Mouse (Mus musculus): ENCODE measurements around the gene Nemf.

Gene Nemf

DNA sequence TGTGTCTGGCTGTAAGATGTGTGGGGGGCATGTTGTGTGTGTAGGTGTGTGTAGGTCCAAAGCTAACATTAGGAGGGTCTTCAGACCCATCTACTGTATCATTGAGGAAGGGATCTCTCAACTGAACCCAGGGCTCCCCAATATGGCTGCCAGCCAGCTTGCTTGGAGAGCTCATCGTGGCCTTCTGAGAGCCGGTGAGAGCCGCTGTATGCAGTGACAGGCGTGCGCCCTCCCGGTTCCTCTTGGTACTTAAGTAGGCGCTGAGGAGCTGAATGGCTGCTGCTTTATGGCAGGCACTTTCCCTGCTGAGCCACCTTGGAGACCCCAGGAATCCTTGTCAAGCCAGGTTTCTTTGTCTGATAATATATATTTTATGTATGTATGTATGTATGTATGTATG lies 50.6 kb downstream of the Nemf start:
- no peak for DNase-seq (ENCODE audit: low read depth, low spot score)

DNA sequence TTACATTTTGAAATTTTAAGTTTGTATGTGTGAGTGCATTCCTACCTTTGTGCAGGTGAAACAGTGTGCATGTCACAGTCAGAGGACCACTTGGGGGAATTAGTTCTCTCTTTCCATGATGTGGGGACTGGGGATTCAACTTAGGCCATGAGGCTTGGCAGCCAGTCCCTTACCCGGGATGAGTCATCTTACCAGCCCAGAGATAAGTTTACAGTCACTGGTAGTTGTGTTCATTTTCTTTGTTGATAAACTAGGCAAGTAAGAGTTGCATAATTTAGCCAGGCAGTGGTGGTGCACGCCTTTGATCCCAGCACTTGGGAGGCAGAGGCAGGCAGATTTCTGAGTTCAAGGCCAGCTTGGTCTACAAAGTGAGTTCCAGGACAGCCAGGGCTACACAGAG lies 52.9 kb downstream of the Nemf start:
- DNase-seq (ENCODE audit: low read depth, low spot score): no peak

DNA sequence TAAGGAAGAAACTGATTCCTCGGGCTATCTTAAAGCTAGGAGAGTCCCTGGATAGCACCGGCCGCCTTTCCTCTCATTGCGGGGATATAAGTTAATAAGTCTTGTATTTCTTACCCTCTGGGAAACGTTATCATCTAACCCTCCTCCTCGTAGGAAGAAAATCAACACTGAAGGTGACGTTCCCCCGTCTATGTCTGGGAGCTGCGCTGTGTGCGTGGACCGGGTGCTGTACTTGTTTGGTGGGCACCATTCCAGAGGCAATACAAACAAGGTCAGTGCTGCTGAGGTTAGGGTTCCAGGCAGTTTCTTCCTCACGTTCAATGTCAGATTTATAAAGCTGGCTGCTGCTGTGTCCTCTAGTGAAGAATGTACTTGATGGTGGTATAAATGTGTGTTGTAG lies 54.8 kb downstream of the Nemf start:
- no peak for DNase-seq (ENCODE audit: low read depth, low spot score)

DNA sequence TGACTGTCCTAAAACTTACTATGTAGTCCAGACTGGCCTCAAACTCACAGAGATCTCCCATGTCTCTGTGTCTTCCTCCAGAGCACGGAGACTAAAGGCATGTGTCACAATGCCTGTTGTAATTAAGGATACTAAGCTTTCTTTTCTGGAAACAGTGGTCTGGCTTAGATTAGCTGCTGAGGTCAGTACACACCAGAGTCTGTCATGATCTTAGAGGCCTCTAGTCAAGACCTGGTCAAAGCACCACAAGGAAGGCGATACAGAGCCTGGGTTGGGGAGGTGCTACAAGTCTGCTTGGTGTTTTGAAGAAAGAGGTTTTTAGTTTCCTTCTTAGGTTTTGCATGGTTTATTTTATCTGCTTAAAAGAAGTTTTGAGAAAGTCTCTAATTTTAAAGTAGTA lies 56.6 kb downstream of the Nemf start:
- DNase-seq (ENCODE audit: low read depth, low spot score): no peak

DNA sequence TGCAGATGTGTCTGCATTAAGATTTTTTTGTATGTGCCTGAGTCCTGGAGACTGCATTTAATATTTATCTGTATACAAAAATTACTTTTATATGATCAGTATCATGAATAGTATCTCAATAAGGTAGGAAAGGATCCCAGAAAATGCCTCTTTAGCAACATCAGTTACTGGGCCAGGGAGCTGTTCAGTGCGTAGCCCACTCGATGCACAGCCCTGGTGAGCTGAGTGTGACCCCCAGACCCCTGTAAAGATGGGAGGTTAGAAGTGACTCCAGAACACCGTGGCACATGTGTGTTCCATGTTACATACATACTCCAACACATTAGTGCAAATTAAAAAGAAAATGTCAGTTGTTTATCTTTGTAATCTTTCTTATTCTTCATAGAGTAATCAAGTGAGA lies 57.1 kb downstream of the Nemf start:
- DNase-seq (ENCODE audit: low read depth, low spot score): no peak

DNA sequence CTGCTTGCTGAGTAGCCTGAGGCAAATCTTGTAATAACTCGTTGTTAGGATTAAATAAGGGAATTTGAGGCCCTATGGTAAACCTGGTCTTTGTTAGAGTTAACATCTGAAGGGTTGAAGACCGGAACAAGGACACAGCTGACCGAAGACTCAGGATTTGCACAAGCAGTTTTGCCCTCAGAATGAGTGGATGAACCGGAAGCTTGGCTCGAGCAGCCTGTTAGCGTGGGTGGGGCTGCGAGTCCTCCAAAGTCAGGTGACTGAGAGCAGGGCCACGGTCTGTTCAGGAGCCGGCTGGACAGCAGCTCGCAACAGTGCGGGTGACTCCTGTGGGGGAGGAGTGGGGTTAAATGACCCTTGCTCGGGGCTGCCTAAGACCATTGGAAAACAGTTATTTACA lies 57.7 kb downstream of the Nemf start:
- no peak for DNase-seq (ENCODE audit: low read depth, low spot score)

DNA sequence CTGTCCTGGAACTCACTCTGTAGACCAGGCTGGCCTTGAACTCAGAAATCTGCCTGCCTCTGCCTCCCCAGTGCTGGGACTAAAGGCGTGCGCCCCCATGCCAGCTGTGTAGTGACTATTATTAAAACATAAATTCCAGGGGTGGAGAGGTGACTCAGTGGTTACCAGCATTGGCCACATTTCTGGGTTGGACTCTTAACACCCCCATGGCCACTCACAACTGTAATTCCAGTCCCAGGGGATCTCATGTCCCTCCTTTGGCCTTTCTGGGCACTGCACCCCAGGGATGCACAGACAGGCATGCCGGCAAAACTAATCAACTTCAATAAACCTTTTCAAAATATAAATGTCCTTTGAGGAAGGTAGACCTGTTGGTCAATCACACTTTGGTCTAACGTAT lies 58.7 kb downstream of the Nemf start:
- no peak for DNase-seq (ENCODE audit: low read depth, low spot score)

DNA sequence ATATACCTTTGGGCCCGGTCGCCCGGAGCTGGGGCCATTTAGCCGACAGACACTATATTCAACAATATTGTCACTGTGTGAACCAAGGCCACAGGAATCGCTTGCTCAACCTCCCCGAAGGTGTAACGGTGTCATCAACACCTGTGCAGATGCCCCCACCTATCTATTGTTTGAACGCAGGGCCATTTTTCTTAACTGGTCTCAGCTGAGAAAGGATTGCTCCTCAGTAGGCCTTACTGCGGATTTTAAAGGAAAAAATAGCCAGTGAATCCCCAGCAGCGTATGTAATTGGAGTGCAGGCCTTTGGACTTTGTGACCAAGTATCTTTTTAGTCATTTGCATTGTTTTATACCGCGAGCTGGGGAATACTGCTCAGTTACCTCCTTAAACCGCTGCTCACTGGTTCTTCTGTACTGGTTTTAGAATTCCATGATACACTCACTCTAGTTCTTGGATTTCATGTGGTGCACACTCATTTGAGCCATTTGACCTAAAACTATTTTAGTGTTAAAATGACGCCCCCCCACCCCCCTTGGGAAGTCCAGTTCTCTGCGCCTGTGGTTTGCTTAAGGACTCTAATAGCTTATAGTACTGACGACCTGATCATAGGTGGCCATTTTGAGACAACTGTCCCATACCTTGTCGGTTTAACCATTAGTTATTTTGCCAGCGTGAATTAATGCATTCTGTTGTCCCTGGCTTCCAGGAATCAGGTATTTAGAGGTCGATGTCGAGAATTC lies 59.4 kb downstream of the Nemf start:
- no peak for DNase-seq (ENCODE audit: low read depth, low spot score)

DNA sequence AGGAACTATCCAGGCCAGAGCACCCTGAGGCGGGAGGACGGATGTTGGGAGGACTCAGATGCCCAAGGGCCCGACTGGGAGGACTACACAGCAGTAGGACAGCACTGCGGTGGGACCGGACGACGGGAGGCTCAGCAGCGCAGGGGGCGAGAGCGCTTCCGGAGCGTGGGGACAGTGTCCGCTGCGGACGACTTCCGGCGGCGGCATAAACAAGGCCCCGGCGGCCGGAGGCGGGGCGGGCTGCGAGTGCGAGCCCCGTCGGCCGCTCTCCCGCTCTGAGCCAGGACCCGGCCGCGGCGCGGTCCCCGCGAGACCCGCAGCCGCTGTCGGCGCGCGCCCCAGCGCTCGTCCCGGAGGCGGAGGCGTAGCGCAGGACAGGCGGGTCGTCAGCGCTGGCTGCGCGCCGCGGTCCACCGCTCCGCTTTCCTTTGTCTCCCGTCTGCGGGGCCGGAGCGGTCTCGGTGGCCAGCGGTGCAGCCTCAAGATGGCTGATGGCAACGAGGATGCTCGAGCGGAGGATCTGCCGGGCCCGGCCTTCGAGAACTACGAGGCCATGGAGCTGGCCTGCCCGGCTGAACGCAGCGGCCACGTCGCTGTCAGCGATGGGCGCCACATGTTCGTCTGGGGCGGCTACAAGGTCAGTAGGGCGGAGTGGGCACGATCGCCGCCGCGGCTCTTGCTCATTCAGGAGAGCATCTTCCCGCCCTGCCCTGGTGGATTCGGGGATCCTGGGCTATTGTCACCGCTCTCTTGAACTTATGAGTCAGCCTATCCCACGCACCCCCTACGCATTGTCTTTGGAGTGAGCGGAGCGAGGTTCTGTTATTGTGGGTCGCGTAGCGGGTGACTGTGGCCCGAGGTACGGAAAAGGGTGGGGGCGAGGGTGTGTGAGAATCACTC lies 60.2 kb downstream of the Nemf start, which contains the start of gene Klhdc2:
Klhdc2 (plus strand) TSS at position 171 of the 900 bp plus-strand sequence.
- DNase-seq (ENCODE audit: low read depth, low spot score): peak; percentile 91

DNA sequence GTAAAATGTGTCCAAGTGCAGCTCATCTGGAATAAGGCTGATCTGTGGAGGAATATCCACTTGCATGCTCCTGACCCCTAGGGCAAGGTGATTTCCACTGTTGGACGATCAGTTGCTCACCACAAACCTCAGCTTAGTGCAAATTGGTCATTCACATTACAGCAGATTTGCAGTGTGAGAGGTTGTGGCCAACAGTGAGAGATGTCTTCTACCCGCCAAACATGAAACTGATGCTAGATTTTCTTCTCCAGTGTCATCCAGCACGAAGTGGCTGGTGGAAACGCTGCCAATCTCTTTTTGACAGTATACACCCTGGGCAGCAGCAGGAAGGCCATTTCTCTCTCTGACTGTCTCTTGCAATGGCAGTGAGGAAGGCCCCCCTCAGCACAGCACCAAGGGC lies 61.3 kb downstream of the Nemf start:
- DNase-seq (ENCODE audit: low read depth, low spot score): no peak

DNA sequence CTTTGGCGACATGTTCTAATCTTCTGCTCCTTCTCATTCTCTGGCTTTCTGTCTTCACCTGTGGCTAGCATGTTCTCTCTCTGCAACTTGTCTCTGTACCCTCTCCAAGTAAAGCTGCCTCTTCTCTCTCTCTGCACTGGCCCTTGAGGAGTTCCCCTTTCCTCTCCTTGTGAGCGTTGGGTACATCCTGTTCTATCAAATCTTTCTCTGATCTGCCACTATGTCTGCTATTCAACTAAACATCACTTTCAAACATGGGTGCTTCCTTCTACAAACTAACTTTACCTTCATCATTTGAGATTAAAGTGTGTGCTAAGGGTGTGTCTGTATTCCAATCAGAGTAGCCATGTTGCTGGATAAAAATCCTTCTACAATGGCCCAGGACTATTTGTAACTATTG lies 62.0 kb downstream of the Nemf start:
- DNase-seq (ENCODE audit: low read depth, low spot score): no peak

DNA sequence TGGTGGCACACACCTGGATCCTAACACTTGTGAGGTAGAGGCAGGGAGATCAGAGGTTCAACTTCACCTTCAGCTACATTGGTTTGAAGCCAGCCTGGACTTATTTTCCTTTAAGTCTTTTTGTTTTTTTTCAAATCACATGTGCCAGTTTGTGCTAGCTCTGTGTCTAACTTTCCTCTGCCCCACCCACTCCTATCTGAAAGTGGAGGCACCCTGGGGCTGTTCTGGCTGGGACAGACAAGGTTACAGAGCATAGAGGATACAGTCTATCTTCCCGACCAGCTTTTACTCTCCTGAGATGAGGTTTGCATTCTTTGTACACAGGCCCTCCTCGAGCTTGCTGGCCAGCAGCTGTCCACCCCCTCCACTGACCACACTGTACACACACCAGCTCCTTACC lies 63.1 kb downstream of the Nemf start:
- DNase-seq (ENCODE audit: low read depth, low spot score): no peak

DNA sequence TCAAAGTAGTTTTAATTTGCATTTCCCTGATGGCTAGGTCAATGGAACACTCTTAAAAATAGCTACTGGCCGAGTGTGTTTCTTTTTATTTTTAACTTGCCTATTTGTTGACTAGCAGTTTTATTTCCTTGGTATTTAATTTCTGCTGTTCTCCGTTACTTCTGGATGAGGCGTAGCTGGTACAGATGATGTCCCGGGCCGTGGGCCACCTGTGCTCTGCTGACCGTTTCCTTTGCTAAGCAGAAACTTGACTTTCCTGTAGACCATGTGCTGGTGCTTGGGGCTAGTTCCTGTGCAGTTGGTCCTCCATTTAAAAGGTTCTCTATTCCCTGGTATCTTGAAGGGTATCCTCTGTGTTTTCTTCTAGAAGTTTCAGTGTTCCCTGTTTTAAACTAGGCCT lies 64.6 kb downstream of the Nemf start:
- DNase-seq (ENCODE audit: low read depth, low spot score): no peak

DNA sequence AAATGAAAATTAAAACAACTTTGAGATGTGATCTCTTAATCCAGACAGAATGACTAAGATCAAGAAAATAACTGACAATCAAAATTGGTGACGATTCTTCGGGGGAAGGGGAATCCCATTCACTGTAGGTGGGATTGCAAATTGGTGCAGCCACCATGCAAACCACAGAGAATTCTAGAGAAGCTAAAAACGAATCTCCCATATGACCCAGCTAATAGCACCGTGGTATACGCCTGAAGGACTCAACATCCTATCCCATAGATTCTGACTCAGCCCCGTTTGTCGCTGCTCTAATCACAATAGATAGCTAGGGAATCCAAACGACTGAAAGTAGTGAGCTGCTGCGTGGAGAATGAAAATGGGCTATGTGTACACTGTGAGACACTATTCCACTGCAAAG lies 68.3 kb downstream of the Nemf start:
- no peak for DNase-seq (ENCODE audit: low read depth, low spot score)

DNA sequence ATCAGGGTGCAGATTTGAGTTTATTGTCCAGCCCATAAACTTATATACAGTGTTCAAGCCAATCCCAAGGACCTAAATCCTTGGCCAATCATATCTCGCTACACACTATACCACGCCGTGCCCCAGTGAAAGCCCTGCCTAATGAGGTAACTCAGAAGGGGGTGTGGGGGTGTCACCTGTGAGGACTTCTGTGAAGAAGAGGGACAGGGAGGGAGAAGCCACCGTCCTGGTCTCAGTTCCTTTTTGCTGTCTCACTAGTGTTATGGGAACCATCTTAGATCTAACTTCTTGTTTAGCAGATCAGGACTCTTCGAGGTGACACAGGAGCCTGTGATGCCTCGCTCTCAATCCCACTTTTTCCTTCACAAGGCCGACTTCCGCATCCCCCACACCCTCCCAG lies 69.4 kb downstream of the Nemf start:
- DNase-seq (ENCODE audit: low read depth, low spot score): no peak

DNA sequence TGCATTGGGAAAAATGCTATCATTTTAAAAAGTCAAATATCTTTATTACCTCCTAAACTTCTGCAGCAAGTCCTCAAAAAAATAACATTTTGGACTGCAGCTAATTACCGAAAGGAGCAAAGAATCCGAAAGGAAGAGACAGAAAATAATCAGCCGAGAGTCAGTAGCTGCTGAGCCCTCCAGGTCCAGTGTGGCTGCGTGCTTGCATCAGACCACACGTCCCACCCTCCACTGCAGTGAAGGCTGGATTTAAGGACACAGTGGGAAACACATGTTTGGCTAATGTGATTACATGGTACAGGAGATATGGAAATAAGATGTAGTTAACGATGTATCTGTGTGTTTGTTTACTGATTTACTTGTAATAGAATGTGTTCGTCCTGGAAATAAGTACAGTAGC lies 73.8 kb downstream of the Nemf start:
- DNase-seq (ENCODE audit: low read depth, low spot score): no peak

DNA sequence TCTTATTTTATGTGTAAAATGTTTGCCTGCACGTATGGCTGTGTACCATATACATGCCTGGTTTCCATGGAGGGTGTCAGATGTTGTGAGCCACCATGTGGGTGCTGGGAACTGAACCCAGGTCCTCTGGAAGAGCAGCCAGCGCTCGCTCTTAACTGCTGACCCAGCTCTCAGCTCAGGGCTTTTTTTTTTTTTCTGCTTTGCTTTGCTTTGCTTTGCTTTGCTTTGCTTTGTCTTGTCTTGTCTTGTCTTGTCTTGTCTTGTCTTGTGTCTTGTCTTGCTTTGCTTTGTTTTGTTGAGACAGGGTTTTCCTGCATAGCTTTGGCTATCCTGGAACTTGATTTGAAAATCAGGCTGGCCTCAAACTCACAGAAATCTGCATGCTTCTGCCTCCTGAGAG lies 76.0 kb downstream of the Nemf start:
- DNase-seq (ENCODE audit: low read depth, low spot score): no peak

DNA sequence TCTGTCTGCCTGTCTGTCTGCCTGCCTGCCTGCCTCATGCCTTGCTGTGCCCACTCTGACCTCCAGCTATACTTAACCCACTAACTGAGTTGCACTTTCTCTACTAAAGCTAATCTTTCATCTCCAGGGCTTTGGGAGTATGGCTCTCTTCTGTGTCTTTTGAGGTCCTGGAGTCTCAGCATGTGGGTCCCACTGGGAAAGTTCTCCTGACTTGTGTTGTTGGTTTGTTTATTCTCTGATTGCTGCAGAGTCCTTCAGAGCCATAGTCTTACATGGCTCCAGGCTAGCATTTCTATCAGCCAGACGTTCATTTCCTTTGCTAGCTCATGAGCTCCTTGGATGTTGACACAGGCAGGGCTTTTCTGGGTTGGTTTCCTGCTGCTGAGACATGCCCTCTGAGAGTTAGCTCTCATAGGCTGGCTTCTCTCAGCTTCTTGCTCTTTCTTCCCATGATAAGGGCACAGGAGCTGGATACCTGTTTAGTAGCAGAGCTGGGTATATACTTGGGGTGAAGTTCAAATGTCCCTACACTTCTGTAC lies 77.0 kb downstream of the Nemf start:
- no peak for DNase-seq (ENCODE audit: low read depth, low spot score)

DNA sequence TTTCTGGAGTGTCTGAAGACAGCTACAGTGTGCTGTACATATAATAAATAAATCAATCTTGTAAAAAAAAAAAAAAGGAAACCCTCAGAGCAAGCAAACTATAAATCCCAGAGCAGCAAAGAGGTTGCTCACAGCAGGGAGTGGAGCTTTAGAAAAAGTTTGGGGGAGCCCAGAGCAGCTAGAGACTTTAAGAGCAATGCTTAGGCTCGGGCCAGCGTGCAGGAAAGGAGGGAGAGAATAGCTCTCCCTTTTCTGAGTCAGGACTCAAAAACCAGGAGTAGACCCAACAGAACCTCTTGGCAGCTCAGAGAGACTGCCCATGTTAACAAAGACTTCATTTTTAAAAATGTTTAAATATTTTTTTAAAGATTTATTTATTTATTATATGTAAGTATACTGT lies 88.0 kb downstream of the Nemf start:
- DNase-seq (ENCODE audit: low read depth, low spot score): no peak

DNA sequence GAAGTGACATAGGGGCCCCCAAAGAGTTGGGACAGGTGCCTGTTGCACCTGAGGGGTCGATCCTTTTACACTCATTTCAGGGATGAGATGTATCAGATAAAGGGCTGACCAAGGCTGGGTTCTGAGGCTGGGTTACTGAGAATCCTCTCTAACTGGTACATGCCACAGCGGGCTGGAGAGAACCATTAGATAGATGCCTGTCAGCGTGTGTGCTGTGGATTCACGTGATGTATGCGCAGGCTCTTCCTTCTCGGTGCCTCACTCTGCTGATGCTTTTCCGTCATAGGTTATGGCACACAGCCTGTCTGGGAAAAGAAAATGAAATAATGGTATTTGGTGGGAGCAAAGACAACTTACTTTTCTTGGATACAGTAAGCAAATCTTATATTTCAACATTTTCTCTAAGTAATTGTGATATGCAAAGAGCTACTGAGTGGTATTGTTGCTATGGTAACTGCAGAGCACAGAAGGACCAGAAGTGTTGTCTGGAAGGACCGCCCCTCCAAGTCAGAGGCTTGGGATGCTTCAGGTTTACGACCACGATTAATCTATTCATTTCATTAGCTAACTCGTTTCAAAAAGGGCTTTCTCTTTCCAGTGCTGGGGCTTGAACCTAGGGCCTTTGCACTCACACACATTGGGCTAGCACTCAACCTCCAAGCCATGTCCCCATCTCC lies 88.9 kb downstream of the Nemf start:
- peak; percentile 32 for DNase-seq (ENCODE audit: low read depth, low spot score)

DNA sequence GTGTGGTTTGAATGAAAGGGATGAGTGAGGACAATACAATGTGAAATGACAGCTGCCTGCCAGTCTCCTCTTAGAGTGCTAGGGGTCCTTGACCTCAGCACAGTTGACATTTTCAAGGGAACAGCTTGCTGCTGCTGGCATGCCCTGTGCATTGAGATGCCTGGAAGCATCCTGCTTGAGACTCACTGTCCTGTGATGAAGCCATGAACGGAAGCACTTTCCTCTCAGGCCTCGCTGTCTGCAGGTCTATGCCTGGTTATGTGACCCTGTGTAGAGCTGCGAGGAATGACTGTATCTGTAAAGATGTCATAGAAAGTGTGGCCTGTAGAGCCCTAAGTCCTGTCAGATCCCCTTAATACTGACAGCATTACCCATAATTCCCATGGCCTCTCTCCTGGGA lies 91.9 kb downstream of the Nemf start:
- no peak for DNase-seq (ENCODE audit: low read depth, low spot score)

DNA sequence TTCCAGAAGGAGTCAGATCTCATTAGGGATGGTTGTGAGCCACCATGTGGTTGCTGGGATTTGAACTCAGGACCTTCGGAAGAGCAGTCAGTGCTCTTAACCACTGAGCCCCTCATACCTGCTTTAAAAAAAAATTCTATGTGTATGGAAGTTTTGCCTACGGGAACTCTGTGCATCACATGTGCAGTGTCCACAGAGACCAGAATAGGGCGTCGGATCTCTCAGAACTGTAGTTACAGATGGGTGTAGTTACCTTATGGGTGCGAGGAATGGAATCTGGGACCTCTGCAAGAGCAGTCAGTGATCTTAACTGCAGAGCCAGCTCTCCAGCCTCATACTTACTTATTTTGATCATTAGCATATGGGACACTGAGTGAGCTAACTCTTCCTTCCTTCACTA lies 94.7 kb downstream of the Nemf start:
- DNase-seq (ENCODE audit: low read depth, low spot score): no peak
